Mouse (Mus musculus): ENCODE results near the gene Lipa. TPM values are rescaled to one million over a fixed set of nuclear protein-coding genes. Genes with fewer than 3 reads are reported as not detected.

Gene Lipa
- polyA plus RNA-seq, 1 experiment: 17.8 TPM

GRCm38 (mm10) chr19:34553522-34553921, 26.2 kb upstream of the Lipa start:
- Histone ChIP-seq H3K27ac (ENCODE audit: insufficient read depth, low read length) (no peak overlapping the region), H3K4me3 (ENCODE audit: insufficient read depth, low read length) (no peak overlapping the region), H3K4me1 (ENCODE audit: control insufficient read depth, insufficient read depth, low read length) (peaks cover 3% of the 10 kb centered on the region)
- no peak for TF ChIP-seq CTCF (IDR thresholded peaks at IDR 0.05; ENCODE audit: extremely low read depth, insufficient read depth, low read length)
- TF ChIP-seq POLR2A (IDR thresholded peaks at IDR 0.05; ENCODE audit: extremely low read depth, insufficient read depth, low read length): no peak

GRCm38 (mm10) chr19:34553021-34553420, 25.7 kb upstream of the Lipa start:
- peaks cover 3% of the 10 kb centered on the region for H3K4me1 ChIP-seq (ENCODE audit: control insufficient read depth, insufficient read depth, low read length)
- peak overlapping the region; percentile 78; the same call in 1 of the 2 replicates for H3K27ac ChIP-seq (ENCODE audit: insufficient read depth, low read length)
- no peak for TF ChIP-seq POLR2A (IDR thresholded peaks at IDR 0.05; ENCODE audit: extremely low read depth, insufficient read depth, low read length)
- TF ChIP-seq CTCF (IDR thresholded peaks at IDR 0.05; ENCODE audit: extremely low read depth, insufficient read depth, low read length): no peak
- H3K4me3 ChIP-seq (ENCODE audit: insufficient read depth, low read length): no peak overlapping the region

- TF ChIP-seq CTCF (IDR thresholded peaks at IDR 0.05; ENCODE audit: extremely low read depth, insufficient read depth, low read length) (no peak), POLR2A (IDR thresholded peaks at IDR 0.05; ENCODE audit: extremely low read depth, insufficient read depth, low read length) (no peak)
- H3K4me3 ChIP-seq (ENCODE audit: insufficient read depth, low read length): no peak overlapping the region
These were observed 24.7 kb upstream of the Lipa start for GRCm38 (mm10) chr19:34551981-34552380.

GRCm38 (mm10) chr19:34550534-34551223, 23.4 kb upstream of the Lipa start, which contains the start of gene Ifit2:
Ifit2 (plus strand) TSS chr19:34550694.
- Histone ChIP-seq H3K4me3 (ENCODE audit: insufficient read depth, low read length) (peak within 1 kb of the TSS; percentile 59), H3K27ac (ENCODE audit: insufficient read depth, low read length) (no peak within 1 kb of the TSS), H3K4me1 (ENCODE audit: control insufficient read depth, insufficient read depth, low read length) (peaks cover 3% of the 10 kb centered on the region)
- TF ChIP-seq CTCF (IDR thresholded peaks at IDR 0.05; ENCODE audit: extremely low read depth, insufficient read depth, low read length): peak; percentile 56
- TF ChIP-seq POLR2A (IDR thresholded peaks at IDR 0.05; ENCODE audit: extremely low read depth, insufficient read depth, low read length): 0 out of 2 replicates have a peak, but pooled peaks have one; percentile 31

More at GRCm38 (mm10) chr19:34551981-34552380, 24.7 kb upstream of the Lipa start:
- no peak overlapping the region for H3K27ac ChIP-seq (ENCODE audit: insufficient read depth, low read length)
- H3K4me1 ChIP-seq (ENCODE audit: control insufficient read depth, insufficient read depth, low read length): peaks cover 3% of the 10 kb centered on the region

- H3K27ac ChIP-seq (ENCODE audit: insufficient read depth, low read length): no peak overlapping the region
- H3K4me3 ChIP-seq (ENCODE audit: insufficient read depth, low read length): peak overlapping the region; percentile 59
- no peak for TF ChIP-seq CTCF (IDR thresholded peaks at IDR 0.05; ENCODE audit: extremely low read depth, insufficient read depth, low read length)
- no peak for TF ChIP-seq POLR2A (IDR thresholded peaks at IDR 0.05; ENCODE audit: extremely low read depth, insufficient read depth, low read length)
- H3K4me1 ChIP-seq (ENCODE audit: control insufficient read depth, insufficient read depth, low read length): peaks cover 3% of the 10 kb centered on the region
These were observed 22.9 kb upstream of the Lipa start for GRCm38 (mm10) chr19:34550205-34550533.

GRCm38 (mm10) chr19:34547976-34548375, 20.7 kb upstream of the Lipa start:
- TF ChIP-seq POLR2A (IDR thresholded peaks at IDR 0.05; ENCODE audit: extremely low read depth, insufficient read depth, low read length): no peak
- peak; percentile 63 for TF ChIP-seq CTCF (IDR thresholded peaks at IDR 0.05; ENCODE audit: extremely low read depth, insufficient read depth, low read length)
- no peak overlapping the region for H3K27ac ChIP-seq (ENCODE audit: insufficient read depth, low read length)
- H3K4me3 ChIP-seq (ENCODE audit: insufficient read depth, low read length): no peak overlapping the region
- H3K4me1 ChIP-seq (ENCODE audit: control insufficient read depth, insufficient read depth, low read length): peaks cover under 1% of the 10 kb centered on the region; the same call in 1 of the 2 replicates

- TF ChIP-seq POLR2A (IDR thresholded peaks at IDR 0.05; ENCODE audit: extremely low read depth, insufficient read depth, low read length) (no peak), CTCF (IDR thresholded peaks at IDR 0.05; ENCODE audit: extremely low read depth, insufficient read depth, low read length) (no peak)
- H3K4me1 ChIP-seq (ENCODE audit: control insufficient read depth, insufficient read depth, low read length): no peaks in the 10 kb centered on the region
- no peak overlapping the region for H3K4me3 ChIP-seq (ENCODE audit: insufficient read depth, low read length)
- no peak overlapping the region for H3K27ac ChIP-seq (ENCODE audit: insufficient read depth, low read length)
These were observed 18.9 kb upstream of the Lipa start for GRCm38 (mm10) chr19:34546211-34546610.

GRCm38 (mm10) chr19:34539422-34539821, 12.1 kb upstream of the Lipa start:
- Histone ChIP-seq H3K4me1 (ENCODE audit: control insufficient read depth, insufficient read depth, low read length) (no peaks in the 10 kb centered on the region), H3K27ac (ENCODE audit: insufficient read depth, low read length) (no peak overlapping the region), H3K4me3 (ENCODE audit: insufficient read depth, low read length) (no peak overlapping the region)
- TF ChIP-seq POLR2A (IDR thresholded peaks at IDR 0.05; ENCODE audit: extremely low read depth, insufficient read depth, low read length) (no peak), CTCF (IDR thresholded peaks at IDR 0.05; ENCODE audit: extremely low read depth, insufficient read depth, low read length) (no peak)

- Histone ChIP-seq H3K4me1 (ENCODE audit: control insufficient read depth, insufficient read depth, low read length) (no peaks in the 10 kb centered on the region), H3K27ac (ENCODE audit: insufficient read depth, low read length) (no peak overlapping the region), H3K4me3 (ENCODE audit: insufficient read depth, low read length) (no peak overlapping the region)
- TF ChIP-seq CTCF (IDR thresholded peaks at IDR 0.05; ENCODE audit: extremely low read depth, insufficient read depth, low read length) (no peak), POLR2A (IDR thresholded peaks at IDR 0.05; ENCODE audit: extremely low read depth, insufficient read depth, low read length) (no peak)
These were observed 4.9 kb upstream of the Lipa start for GRCm38 (mm10) chr19:34532061-34532751.
